Mouse (Mus musculus): ENCODE data around the gene Sirt4.
"Not testable (repeated sequence)": the region's sequence is repeated elsewhere in the genome, so short reads cannot be mapped to it uniquely, and the experiment has no call there.

Sirt4 gene

DNA sequence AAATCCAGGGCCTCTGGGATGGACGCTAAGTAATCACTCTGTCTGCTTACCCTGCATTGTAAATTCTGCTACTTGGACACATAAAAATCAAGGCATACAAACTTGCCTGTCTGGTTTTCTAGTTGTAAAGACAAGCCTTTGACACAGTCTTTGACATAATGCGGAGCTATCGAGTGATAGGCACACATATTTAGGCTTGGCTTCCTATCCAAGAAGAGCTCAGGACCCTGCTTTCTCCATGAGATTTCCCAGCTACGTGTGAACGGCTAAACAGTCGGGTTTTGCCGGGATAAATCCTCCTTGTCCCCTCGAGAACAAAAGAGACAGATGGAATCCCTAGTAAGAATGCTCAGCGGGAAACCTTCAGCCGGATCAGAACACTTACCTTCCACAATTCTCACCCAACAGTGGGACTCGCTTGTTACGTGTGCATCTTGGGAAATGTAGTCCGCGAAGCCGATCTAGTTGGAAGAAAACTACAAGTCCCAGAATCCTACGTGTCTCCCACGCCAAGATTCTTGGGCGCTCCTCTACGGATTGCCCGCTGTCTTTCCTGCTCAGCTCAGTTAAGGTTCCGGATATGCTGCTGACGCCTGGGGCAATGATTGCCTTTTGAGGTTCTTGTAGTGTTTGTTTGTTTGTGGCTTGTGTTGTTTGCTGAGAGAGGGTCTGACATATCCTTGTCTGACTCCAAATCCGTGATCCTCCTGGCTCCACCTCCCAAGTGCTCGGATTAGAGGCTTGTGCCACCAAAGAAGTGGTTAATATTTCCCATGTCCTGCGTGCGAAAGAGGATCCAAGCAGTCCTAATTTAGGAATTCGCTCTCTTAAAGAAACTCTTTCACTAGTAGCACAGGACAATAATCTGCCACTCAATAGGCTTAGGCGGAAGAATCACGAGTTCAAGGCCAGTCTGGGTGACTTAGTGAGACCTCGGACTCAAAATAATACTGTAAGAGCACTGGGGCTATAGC lies at the start of gene Sirt4:
Gene Sirt4, minus strand, starts transcription at position 779 of the 974 bp plus-strand sequence.
- DNase-seq (ENCODE audit: low spot score), result no peak

DNA sequence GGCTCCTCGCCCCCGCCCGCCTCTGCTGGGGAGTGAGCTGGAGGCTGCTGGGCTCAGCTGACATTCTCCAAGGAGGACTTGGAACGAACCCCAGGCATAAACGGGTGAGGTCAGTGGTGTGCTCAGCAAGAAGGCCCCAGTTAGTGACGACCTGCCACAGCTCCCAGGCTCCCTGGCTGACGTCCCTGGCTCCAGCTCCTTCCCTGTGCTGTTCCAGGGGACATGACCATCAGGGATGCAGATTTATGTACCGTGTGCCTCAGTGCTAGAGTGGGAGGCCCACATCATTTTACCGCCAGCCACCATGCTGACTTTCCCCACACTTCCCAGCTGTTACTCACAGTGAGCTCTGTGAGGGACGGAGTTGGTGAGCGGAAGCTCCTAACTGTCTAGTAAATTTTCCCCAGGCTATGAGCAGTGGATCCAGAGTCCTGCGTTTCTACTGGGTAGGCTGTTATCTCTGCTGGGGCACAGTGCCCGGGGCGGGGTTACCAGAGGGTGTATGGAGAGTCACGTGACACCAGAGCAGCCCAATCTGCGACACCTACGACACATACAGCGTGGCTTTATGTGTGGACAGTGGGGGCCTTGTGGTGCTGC lies 47.2 kb upstream of the Sirt4 start:
- no peak for DNase-seq (ENCODE audit: low spot score)

DNA sequence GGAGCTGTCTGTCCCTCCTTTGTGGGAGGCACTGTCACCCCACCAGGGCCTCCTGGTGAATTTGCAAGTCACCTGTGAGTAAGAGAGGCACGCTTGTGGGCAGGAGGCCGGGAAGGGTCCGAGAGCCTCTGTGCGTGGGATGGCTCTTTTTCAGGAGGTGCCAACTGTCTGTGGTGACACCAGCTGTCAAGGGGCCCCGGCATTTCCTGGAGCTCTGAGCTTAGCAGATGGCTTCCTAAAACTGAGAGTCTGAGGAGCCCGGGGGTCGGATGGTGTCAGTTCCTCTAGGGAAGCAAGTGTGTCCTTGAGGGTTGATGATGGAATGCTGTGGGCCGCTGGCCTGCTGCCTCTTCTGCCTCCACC lies 45.9 kb upstream of the Sirt4 start:
- DNase-seq (ENCODE audit: low spot score), result no peak

DNA sequence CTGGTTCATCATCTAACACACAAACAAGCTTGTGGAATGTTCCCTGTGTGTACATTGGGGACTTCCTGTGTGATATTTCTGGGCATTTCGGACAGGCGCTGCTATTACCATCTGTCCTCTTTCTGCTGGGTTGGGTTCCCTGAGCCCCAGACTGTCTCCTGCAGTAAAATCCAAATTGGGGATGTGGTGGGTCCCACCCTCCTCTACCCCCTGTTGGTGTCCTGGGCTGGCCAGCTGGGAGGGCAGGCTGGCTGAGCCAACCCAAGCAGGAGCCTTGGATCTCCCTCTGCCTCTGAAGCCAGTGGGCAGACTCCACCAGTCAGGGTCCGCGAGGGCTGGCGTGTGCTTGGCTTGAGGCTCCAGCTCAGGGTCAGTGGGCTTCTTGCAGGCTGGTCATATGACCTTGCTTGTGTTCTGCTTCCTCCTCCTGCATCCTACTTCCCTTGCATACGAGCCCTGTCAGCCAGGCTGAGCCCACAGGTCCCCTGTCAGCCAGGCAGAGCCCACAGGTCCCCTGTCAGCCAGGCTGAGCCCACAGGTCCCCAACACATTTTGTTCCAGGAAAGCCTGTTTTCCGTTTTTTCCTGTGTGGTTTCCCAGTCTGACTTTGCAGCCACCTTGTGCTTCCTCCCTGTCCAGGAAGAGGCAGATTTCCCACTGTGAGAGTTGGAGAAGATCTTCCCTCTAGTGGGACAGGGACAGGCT lies 45.4 kb upstream of the Sirt4 start:
- DNase-seq (ENCODE audit: low spot score), result no peak

DNA sequence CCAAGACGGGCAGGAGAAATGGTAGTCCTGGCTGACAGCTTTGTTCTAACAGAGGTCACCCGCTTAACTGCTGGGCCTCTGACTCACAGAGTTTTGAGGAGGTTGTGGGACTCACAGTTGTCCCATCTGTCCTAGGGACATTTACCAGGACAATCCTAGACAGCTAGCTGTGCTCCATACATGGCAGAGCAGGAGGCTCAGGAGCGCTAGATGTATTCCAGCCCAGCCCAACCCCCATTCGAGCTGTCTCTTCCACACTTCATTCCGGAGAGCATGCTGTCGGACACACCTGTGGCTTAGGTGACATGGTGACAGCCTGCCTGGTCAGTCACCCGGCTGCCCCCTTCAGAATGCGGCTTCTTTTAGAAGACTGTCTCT lies 44.8 kb upstream of the Sirt4 start:
- DNase-seq (ENCODE audit: low spot score), result no peak

DNA sequence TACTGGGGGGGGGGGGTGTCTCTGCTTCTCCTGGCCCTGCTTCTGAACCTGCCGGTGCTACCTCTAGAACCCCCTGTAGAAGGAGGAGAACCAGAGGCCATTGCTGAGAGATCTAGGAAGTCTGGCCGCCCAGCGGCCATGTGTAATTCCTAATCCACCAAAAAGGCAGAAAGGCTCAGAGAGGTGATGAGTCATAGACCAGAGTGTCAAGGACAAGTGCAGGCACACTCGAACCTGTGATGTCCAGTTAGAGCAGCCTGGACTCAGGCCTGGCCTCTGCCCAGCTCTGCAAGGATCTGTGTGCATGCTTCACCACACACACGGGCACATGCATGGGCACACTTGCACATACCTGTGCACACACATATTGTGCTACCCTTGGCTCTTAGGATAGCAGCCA lies 43.6 kb upstream of the Sirt4 start:
- no peak for DNase-seq (ENCODE audit: low spot score)

DNA sequence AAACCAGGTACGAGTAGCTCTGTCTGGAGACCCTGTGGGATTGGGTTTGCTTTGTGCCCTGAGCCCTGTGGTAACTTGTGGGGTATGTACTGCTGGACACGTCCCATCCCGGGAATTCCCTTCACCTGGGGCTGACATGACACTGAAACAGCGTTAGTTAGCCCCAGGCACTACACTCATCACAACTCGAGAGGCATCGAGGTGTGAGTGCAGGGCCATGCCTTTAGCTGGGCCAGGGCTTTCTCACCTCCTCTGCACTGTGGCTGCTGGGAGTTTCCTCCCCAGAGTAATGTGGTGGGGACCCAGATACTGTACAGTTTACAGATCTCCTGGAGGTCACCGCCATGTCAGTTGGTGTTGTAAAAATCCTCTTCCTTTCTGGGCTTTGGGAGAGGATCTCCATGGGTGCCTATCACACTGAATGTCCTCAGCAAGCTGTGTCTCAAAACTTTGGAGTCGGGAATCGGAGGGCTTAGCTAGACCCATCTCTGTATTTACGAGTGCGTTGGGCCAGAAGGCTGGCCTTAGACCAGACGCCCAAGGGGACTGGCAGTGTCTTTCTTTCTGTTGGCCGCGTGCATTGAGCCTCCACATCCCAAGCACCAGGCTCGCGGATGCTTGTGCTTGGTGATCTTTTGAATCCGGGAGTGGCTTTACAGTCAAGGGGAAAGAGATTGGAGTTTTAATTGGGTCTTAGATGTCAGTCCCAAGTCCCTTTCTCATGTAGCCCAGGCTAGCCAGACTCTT lies 42.1 kb upstream of the Sirt4 start:
- no peak for DNase-seq (ENCODE audit: low spot score)

DNA sequence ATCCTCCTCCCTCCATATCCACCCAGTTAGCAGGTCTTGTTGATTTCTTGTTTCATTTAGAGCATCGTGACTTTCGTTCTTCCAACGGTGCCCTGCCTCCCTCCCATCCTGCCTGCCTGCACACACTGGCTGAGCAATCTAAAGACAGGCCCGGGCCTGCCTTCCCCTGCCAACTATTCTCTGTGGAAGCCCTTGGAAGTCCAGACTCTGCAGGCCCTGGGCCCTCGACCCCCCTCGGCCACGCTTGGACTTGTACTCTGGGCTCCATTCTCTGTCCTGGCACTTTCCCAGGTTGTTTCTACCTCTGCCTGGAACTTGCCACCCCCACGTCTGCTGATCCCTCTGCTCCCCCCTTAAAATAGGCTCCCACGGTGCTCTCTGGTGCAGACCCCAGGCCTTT lies 41.4 kb upstream of the Sirt4 start:
- DNase-seq (ENCODE audit: low spot score), result no peak

DNA sequence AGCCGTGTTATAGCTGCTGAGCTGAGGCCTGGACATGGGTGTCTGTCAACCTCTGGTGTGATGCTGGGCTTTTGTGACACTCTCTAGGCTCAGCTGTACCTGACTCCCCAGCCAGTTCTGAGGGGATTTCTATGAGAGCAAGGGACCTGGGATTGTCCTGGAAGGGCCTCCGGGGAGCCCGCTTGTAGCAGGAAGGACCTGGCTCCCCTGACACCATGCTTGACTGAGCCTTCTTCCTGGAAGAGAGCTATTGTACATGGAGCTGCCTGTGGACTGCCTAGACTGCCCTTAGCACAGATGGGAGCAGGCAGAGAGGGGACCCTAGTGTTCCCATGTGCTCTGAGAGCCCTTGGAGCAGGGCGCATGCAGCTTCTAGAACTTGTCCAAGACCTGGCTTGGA lies 40.9 kb upstream of the Sirt4 start:
- DNase-seq (ENCODE audit: low spot score), result no peak

DNA sequence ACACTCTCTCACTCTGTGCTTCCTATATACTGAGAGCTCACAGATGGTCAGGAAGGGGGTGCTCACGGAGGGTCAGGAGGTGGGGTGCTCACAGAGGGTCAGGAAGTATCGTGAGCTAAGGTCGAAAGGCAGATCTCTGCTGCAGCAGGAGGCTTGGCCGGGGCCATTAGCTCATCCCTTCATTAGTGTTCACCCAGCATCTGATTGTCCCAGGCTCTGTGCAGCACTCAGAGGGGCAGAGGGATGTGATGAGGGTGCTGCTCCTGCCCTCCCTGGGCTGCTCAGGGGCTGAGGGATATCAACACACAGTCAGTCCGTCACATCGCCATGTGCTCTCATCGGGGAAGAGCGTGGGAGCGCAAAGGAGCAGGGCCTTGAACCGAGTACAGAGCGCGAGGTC lies 39.9 kb upstream of the Sirt4 start:
- DNase-seq (ENCODE audit: low spot score), result no peak

DNA sequence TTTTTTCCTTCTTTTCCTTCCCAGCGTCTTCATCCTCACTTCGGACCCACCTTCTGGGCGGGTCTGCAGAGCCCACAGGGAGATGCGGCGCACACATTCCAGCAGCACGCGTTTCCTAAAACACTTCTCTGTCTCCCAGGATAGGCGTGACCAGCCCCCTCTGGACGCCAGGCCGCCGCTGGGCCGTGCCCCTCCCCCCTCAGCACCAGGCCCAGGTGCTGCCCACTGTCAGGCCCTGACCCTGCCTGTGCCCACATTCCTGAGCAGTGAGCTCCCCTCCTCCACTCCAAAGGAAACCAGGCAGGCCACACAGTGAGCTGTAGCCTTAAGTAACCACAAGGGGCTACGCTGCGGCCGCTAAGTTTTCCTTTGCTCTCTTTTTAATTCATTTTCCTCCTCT lies 39.4 kb upstream of the Sirt4 start:
- no peak for DNase-seq (ENCODE audit: low spot score)

DNA sequence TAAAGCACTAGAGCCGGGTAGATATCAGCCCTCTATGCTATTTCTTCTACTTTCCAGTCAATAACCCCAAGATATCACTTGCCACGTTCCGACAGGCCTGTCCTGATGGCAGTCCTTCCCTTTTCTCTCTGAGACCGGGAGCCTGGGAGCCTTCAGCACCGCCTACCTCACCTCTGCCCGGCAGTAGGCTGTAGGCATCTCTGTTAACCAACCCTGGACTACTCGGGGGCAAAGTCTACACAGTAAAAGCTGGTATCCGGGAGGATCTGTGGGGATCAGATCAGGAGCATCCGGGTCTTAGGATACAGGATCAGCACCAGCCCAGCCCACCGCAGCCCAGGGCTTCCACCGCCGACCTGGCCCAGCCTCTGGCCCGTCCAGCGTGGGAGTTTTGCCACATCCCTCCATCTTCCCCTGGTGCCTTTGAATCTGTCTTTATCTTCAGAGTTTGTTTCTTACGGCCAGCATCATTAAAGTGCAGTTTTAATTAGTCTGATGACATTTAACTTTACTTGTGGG lies 38.5 kb upstream of the Sirt4 start:
- no peak for DNase-seq (ENCODE audit: low spot score)

DNA sequence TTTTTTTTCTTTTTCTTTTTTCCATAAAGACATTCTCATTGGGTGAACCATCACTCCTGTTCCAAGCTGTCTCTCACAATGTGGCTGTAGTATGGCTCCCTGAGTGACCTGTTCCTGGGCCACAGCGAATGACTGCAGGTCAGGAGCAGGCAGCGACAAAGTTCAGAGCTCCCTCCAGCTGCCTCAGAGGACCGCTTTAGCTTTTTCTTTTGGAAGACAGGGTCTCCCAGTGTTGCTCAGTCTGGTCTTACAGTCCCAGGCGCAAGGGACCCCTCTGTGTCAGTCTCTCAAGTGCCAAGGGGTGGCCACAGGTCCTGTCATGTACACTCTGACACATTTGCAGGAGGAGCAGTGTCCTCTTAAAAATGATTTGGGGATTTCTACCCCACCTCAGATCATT lies 38.0 kb upstream of the Sirt4 start:
- DNase-seq (ENCODE audit: low spot score), result no peak

DNA sequence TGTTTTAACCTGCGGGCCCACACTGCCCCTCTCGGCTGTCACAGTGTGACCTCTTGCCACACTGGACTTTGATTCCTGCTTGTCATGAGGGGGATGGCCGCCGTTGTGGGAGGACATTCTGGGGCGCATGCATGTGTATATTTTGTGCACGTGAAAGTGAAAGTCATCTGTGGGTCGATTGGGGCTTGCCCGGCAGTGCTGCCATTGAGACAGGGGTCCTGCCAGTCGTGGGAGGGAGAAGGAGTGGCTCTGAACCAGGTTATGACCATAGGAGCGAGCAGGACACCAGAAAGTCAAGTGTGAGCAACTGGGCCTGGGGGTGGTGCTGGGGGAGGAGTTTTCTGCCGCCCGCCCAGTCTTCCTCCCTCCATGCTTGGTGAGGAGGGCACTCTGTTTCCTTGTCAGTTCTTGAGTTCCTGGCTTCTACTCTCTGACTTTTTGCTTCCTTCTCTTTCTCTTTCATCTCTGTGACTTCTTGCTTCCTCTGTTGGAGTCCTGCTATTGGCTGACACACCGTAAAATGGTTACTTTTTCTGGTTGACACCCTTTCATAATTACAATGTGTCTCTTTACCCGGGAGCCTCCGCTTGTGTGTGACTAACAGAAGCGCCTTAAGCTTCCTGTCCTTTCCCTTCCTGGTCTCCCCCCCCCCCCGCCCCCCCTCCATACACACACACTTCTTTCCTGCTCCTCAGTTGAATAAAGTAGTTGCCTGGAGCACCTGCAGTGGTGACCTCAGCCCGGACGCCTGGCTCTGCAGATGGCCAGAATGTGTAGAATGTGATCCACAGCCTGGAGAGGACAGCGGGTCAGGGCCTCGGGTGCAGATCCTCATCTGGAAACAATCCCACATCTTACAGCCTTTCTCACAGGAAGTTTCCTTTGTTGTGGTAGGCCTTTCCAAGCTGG lies 37.3 kb upstream of the Sirt4 start:
- no peak for DNase-seq (ENCODE audit: low spot score)

DNA sequence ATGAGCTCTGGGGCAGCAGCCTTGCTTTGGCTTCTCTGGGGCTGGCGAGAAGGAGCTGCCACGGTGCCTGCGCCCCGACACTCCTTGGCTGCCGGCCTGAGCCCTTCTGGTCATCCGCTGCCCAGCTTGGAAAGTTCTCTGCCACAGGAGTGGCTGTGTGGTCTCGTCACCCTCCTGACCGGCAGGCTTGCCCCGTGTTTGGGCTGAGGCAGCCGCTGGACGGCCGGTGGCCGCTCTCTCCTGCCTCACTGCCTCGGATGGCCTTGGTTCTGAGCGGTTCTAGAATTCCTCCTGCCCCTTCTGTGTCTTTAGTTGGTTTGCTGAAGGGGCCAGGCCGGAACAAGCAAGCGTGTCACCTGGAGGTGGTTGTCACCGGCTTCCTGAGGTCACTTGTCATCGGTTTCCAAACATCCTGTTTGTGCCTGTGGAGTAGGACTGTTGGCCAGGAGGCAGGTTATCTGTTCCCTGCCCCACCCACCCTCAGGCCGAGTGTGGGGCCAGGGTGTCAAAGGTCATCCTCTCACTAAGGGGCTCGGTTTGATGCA lies 35.9 kb upstream of the Sirt4 start:
- no peak for DNase-seq (ENCODE audit: low spot score)

DNA sequence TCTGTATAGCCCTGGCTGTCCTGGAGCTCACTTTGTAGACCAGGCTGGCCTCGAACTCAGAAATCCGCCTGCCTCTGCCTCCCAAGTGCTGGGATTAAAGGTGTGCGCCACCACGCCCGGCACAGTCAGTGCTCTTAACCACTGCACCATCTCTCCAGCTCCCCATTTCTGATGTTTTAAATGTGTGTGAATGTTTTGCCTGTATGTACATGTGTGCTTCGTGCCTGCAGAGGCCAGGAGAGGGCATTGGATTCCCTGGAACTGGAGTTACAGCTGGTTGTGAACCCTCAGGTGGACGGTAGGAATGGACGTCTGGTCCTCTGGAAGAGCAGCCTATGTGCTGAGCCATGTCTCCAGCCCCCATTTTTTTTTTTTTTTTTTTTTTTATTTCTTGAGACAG lies 33.7 kb upstream of the Sirt4 start:
- DNase-seq (ENCODE audit: low spot score), result not testable (repeated sequence)

DNA sequence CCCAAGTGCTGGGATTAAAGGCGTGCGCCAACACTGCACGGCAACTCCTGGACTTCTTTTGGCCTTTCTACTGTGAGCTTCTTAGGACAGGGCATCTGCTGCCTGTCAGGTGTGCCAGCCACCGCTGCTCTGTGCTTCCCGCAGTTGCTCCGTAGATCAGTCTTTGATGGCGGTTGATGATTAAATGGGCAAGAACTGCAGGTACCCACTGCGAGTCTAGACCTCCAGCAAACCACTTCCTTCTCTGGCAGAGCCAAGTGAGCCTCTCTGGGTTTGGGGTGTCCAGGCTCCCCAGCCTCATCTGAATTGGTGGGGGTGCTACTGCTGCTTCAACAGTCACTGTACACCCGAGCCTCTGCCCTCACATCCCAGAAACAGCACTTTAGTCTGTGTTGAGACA lies 33.0 kb upstream of the Sirt4 start:
- DNase-seq (ENCODE audit: low spot score), result no peak

DNA sequence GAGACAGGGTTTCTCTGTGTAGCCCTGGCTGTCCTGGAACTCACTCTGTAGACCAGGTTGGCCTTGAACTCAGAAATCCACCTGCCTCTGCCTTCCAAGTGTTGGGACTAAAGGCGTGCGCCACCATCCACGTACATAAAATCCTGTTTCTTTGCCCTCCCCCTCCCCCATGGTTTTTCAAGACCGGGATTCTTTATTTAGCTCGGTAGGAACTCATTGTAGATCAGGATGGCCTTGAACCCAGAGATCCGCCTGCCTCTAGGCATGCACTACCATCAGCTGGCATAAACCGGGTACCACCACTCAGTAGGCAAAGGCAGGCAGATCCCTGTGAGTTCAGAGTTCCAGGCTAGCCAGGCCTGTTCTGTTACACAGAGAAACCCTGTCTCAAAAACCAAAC lies 32.4 kb upstream of the Sirt4 start:
- DNase-seq (ENCODE audit: low spot score), result no peak

DNA sequence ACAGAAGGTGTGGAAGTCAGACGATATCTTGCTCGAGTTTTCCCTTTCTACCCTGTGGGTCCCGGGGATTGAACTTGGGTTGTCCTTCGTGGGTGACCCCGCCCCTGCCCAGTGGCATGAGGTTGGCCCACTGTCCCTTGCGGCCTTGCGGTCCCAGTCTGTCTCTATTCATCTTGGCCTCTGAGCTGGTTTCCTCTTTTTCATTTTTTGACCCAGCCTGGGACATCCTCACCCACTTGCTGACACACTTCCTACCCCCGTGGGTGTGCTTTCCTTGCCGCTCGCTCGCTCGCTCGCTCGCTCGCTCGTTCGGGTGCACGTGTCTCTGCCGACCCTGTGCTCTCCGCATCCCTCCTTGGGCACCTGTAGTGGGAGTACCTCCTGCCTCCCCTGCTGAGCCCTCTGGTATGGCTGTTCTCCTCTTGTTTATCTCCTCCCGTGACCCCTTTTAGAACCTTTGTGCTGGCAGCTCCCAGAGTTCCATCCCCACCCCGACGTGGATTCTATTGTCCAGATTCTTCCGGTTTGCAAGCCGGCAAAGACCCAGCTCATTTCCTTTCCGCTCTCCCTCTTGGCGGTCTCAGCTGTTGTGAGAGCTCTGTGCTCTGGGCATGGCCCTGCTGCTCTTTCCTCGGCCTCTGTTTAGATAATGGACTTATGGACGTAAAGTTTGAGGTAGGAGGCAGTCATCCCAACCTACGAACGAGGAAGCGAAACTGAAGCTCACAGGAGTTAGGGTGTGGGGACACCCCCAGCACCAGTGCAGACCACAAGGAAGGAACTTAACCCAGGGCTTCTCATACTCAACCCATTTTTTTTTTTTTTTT lies 31.8 kb upstream of the Sirt4 start:
- DNase-seq (ENCODE audit: low spot score), result no peak
